Mouse (Mus musculus) B cell, adult 2 months (primary cell): ENCODE measurements at regions not wholly inside any gene's neighbourhood (a gene's known extent, or its start where the extent isn't known, plus 50 kb on each side); places are given as distances from the start of the nearest gene placed in this dataset.

Experiments
- DNase-seq, 2 experiments: peaks; one replicate each; pipeline ENCODE4 v3.0.0; 2022

GRCm38 (mm10) chr11:19767871-19768270 is 156.3 kb upstream of the Spred2 start:
- no peak for DNase-seq

GRCm38 (mm10) chr11:19768962-19769361 is 155.2 kb upstream of the Spred2 start:
- no peak for DNase-seq

GRCm38 (mm10) chr11:19774010-19774409 is 150.2 kb upstream of the Spred2 start:
- no peak for DNase-seq

GRCm38 (mm10) chr11:19775741-19776140 is 148.4 kb upstream of the Spred2 start:
- no peak for DNase-seq

GRCm38 (mm10) chr11:19776473-19777200 is 147.5 kb upstream of the Spred2 start:
- DNase-seq = no peak

GRCm38 (mm10) chr11:19778191-19778590 is 146.0 kb upstream of the Spred2 start:
- no peak for DNase-seq

- DNase-seq = no peak
Observed at GRCm38 (mm10) chr11:19785110-19785509, 139.1 kb upstream of the Spred2 start.

- DNase-seq = no peak
Observed at GRCm38 (mm10) chr11:19796950-19797670, 127.1 kb upstream of the Spred2 start.

GRCm38 (mm10) chr11:19809359-19809758 is 114.8 kb upstream of the Spred2 start:
- no peak for DNase-seq

- no peak for DNase-seq
Observed at GRCm38 (mm10) chr11:19811271-19811991, 112.7 kb upstream of the Spred2 start.

- no peak for DNase-seq
Observed at GRCm38 (mm10) chr11:19811992-19812690, 112.0 kb upstream of the Spred2 start.

GRCm38 (mm10) chr11:19813549-19813948 is 110.6 kb upstream of the Spred2 start:
- DNase-seq = no peak

GRCm38 (mm10) chr11:19822991-19823390 is 101.2 kb upstream of the Spred2 start:
- no peak for DNase-seq

- DNase-seq = peak; percentile 73 to 78
Observed at GRCm38 (mm10) chr11:19823461-19823895, 100.7 kb upstream of the Spred2 start.

- no peak for DNase-seq
Observed at GRCm38 (mm10) chr11:19826481-19827185, 97.5 kb upstream of the Spred2 start.

- no peak for DNase-seq
Observed at GRCm38 (mm10) chr11:19827996-19828395, 96.2 kb upstream of the Spred2 start.

- no peak for DNase-seq
Observed at GRCm38 (mm10) chr11:19828959-19829401, 95.2 kb upstream of the Spred2 start.

GRCm38 (mm10) chr11:19829564-19830279 is 94.5 kb upstream of the Spred2 start:
- no peak for DNase-seq

- peak; percentile 79 to 80 for DNase-seq
Observed at GRCm38 (mm10) chr11:19830280-19831062, 93.7 kb upstream of the Spred2 start.

GRCm38 (mm10) chr11:19834561-19834960 is 89.6 kb upstream of the Spred2 start:
- DNase-seq = no peak
